Mouse (Mus musculus) c-Kit-positive CD71-negative TER-119-negative erythroid progenitor cells, embryonic 14.5 days (primary cell): ENCODE measurements around the gene Cacng1.

Experiments used
- DNase-seq: peaks from one replicate; pipeline ENCODE4 v3.0.0-alpha.2; 2013; ENCODE audit warnings: low read depth

The Cacng1 gene

DNA sequence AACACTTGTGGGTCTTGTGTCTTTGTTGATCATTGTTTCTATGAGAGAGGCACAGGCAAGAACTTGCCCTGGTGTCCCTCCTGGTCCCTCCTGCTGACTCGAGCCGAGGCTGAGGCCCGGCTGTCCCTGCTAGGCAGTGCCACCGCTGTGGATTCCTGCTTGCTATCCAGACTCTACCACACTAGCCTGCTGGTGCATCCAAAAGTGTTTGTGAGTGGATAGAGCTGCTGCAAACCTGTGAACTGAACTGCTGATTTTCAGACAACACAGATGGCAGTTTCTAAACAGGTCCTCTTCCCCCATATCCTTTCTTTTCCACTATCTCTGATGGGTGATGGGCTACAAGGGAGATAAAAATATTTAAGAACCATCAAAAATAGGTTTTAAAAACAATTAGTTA is 60.8 kb downstream of the Cacng1 start:
- DNase-seq: no peak
